Mouse (Mus musculus) midbrain, embryonic 11.5 days (tissue): ENCODE measurements at regions not wholly inside any gene's neighbourhood (a gene's known extent, or its start where the extent isn't known, plus 50 kb on each side); places are given as distances from the start of the nearest gene placed in this dataset.
"Not testable (repeated sequence)": the region's sequence is repeated elsewhere in the genome, so short reads cannot be mapped to it uniquely, and the experiment has no call there.

Experiments
- ATAC-seq: fragments of 200-750 bp; cut with Nextera tagmentation; 2 replicates; pipeline ENCODE4 v1.8.0; 2017; ENCODE audit warnings: moderate TSS enrichment, moderate library complexity; ENCODE audit not compliant: low FRiP score
- DNase-seq: peaks from one replicate; pipeline ENCODE4 v3.0.0; 2015; ENCODE audit warnings: low spot score; ENCODE audit errors: missing footprints
- H3K27ac ChIP-seq: fragments of 300-500 bp; sonication (generic); 2 replicates; pipeline ENCODE4 v1.5.1; 2014; ENCODE audit warnings: low read depth, low read length
- H3K27me3 ChIP-seq: fragments of 300-500 bp; sonication (generic); 2 replicates; pipeline ENCODE4 v1.6.1; 2014; ENCODE audit warnings: mild to moderate bottlenecking, low read length, moderate library complexity, mixed read lengths; ENCODE audit not compliant: control insufficient read depth, insufficient read depth
- H3K36me3 ChIP-seq: fragments of 300-500 bp; sonication (generic); 2 replicates; pipeline ENCODE4 v1.6.1; 2014; ENCODE audit warnings: mild to moderate bottlenecking, low read length, moderate library complexity, mixed read lengths; ENCODE audit not compliant: control insufficient read depth, insufficient read depth
- H3K4me1 ChIP-seq: fragments of 300-500 bp; sonication (generic); 2 replicates; pipeline ENCODE4 v1.6.1; 2014; ENCODE audit warnings: low read length; ENCODE audit not compliant: control insufficient read depth, insufficient read depth
- H3K4me2 ChIP-seq: fragments of 300-500 bp; sonication (generic); 2 replicates; pipeline ENCODE4 v1.6.1; 2014; ENCODE audit warnings: mild to moderate bottlenecking, moderate library complexity
- H3K4me3 ChIP-seq: fragments of 300-500 bp; sonication (generic); 2 replicates; pipeline ENCODE4 v1.5.1; 2014; ENCODE audit warnings: low read depth, low read length
- H3K9ac ChIP-seq: fragments of 300-500 bp; sonication (generic); 2 replicates; pipeline ENCODE4 v1.6.1; 2014; ENCODE audit warnings: low read length
- H3K9me3 ChIP-seq: fragments of 300-500 bp; sonication (generic); 2 replicates; pipeline ENCODE4 v1.6.1; 2016; ENCODE audit warnings: low read length; ENCODE audit not compliant: control insufficient read depth
- WGBS: fragments of 180-500 bp; shearing (Covaris S2); extraction: QIAGEN DNeasy Blood & Tissue Kit; methylation state at CpG from one replicate; pipeline ENCODE4 v1.1.7; 2014; 5-methylcytosine and 5-hydroxymethylcytosine counted together

GRCm38 (mm10) chr10:22592752-22593151 is 52.1 kb upstream of the Slc2a12 start:
- H3K27ac ChIP-seq: not testable (repeated sequence)

More at GRCm38 (mm10) chr10:22592752-22593151, 52.1 kb upstream of the Slc2a12 start:
- not testable (repeated sequence) for H3K36me3 ChIP-seq, ATAC-seq, H3K4me1 ChIP-seq, H3K4me3 ChIP-seq, H3K9ac ChIP-seq, H3K9me3 ChIP-seq, H3K4me2 ChIP-seq, H3K27me3 ChIP-seq
- peak; percentile 72 for DNase-seq
- 80% methylated on average over 6 of the region's 6 CpGs for WGBS
